Mouse (Mus musculus): Measurements from ENCODE around the gene Tssk3. TPM values are rescaled to one million over a fixed set of nuclear protein-coding genes. Genes with fewer than 3 reads are reported as not detected.

The Tssk3 gene
- polyA plus RNA-seq, 1 experiment from 2014 or later = 0.38 TPM

DNA sequence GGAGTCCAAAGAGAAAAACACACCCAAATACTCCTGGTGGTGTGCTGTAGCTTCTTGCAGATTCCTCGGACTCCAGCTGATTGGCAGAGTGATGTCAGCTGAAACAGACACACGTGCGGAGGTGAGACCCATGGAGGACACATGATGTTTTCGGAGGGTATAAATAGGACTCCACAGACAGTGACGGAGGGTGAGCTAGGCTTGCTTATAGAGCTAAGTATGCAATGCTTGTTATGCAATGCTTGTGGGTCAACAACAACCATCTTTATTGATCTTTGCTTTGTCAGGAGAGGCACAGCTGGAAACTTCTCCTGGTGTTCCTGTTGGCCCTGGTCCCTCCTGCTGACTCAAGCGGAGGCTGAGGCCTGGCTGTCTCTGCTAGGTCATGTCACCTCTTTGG is 42.1 kb downstream of the Tssk3 start:
- no peak for ATAC-seq (ENCODE audit: low FRiP score, low TSS enrichment)
- H3K9ac ChIP-seq (replicated peaks; ENCODE audit: low read length) = no peak overlapping the region
- no peak overlapping the region for H3K4me3 ChIP-seq (replicated peaks; ENCODE audit: low read depth, low read length)
- H3K9me3 ChIP-seq (ENCODE audit: control insufficient read depth, low read length) = no peaks in the 10 kb centered on the region
- no peak overlapping the region for H3K4me2 ChIP-seq (ENCODE audit: low read length)
- H3K36me3 ChIP-seq (ENCODE audit: control insufficient read depth, insufficient read depth, low read length) = no peaks in the 10 kb centered on the region
- H3K4me1 ChIP-seq (ENCODE audit: control insufficient read depth, insufficient read depth, low read length) = no peaks in the 10 kb centered on the region
- WGBS = 90% methylated on average over 6 of the region's 6 CpGs
- DNase-seq = no peak
- H3K27me3 ChIP-seq (ENCODE audit: control insufficient read depth, insufficient read depth, low read length) = no peaks in the 10 kb centered on the region
- no peak overlapping the region for H3K27ac ChIP-seq (replicated peaks; ENCODE audit: low read depth, low read length)

DNA sequence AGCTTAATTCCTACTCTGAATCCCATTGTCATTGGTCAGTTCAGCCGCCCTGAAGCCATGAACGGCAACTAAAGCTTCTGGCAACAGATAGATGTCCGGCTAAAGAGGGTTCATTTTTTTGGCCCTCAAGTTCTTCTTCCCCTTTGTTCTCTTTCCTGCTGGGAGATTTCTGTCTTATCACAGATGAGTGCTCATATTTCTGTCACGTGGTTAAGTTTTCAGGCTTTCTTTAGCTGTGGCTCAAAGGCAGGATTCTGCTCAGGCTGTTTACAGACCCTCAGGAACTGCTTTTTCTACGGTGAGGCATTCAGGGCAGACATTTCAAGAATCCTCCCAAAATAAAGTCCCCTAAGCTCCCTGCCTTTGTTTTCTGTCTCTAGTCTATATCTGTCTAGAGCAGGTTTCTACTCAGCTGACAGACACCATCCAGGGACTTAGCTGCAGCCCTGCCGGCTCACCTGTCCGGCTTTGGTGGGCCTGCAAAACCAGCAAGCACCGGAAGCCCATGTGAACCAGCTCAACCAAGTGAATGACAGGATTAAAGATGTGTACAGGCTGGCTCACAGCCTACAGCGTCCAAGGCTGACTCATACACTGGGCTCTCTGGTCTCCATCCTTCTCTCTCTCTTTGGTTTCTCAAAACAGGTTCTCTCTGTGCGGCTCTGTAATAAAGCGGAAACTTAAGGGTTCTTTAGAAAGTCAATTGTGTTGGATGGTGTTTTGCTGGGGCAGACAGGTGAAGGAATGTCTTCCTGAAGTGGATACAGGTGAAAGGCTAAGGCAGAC is 42.9 kb downstream of the Tssk3 start:
- Histone ChIP-seq H3K4me2 (ENCODE audit: low read length) (no peak overlapping the region), H3K36me3 (ENCODE audit: control insufficient read depth, insufficient read depth, low read length) (no peaks in the 10 kb centered on the region), H3K9me3 (ENCODE audit: control insufficient read depth, low read length) (no peaks in the 10 kb centered on the region), H3K9ac (replicated peaks; ENCODE audit: low read length) (no peak overlapping the region), H3K4me1 (ENCODE audit: control insufficient read depth, insufficient read depth, low read length) (no peaks in the 10 kb centered on the region), H3K27me3 (ENCODE audit: control insufficient read depth, insufficient read depth, low read length) (no peaks in the 10 kb centered on the region), H3K27ac (replicated peaks; ENCODE audit: low read depth, low read length) (no peak overlapping the region), H3K4me3 (replicated peaks; ENCODE audit: low read depth, low read length) (no peak overlapping the region)
- WGBS = 82% methylated on average over 11 of the region's 11 CpGs
- DNase-seq (no peak), ATAC-seq (ENCODE audit: low FRiP score, low TSS enrichment) (no peak)

DNA sequence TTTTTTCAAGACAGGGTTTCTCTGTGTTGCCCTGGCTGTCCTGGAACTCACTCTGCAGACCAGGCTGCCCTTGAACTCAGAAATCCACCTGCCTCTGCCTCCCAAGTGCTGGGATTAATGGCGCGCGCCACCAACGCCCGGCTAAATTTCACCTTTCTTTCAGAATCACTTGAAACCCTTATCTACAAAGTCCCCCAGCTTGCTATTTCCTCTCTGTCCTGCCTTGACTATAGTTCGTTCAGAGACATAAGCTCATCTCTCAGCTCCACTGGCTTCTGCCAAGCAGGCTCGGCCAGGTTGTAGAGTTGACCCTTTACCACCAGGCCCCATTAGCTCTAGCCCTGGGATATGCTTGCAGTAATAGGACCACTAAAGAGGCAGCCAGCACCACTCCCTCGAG is 43.5 kb downstream of the Tssk3 start:
- Histone ChIP-seq H3K9me3 (ENCODE audit: control insufficient read depth, low read length) (no peaks in the 10 kb centered on the region), H3K27ac (replicated peaks; ENCODE audit: low read depth, low read length) (no peak overlapping the region), H3K36me3 (ENCODE audit: control insufficient read depth, insufficient read depth, low read length) (no peaks in the 10 kb centered on the region), H3K4me2 (ENCODE audit: low read length) (no peak overlapping the region), H3K4me3 (replicated peaks; ENCODE audit: low read depth, low read length) (no peak overlapping the region), H3K9ac (replicated peaks; ENCODE audit: low read length) (no peak overlapping the region), H3K27me3 (ENCODE audit: control insufficient read depth, insufficient read depth, low read length) (no peaks in the 10 kb centered on the region), H3K4me1 (ENCODE audit: control insufficient read depth, insufficient read depth, low read length) (no peaks in the 10 kb centered on the region)
- no peak for ATAC-seq (ENCODE audit: low FRiP score, low TSS enrichment)
- WGBS = 84% methylated on average over 8 of the region's 8 CpGs
- DNase-seq = no peak

DNA sequence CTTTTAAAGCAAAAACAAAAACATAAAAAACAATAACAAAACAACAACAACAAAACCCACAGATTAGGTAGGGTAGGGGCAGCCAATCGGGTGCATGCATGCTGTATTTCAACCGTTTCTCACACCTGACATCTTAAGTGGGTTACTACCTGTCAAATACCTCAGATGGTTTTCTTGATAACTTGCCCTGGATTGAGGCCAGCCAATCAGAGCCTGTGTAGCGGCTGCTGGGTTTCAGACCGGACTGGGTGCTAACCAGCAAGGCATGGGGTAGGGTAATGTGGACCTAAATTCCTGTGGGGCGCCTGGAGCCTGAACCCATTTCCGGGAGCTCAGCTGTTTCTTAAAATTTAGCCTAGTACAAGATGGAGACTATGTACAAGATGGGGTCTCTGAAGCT is 49.7 kb downstream of the Tssk3 start:
- Histone ChIP-seq H3K4me1 (ENCODE audit: control insufficient read depth, insufficient read depth, low read length) (0 out of 2 replicates have a peak, but pooled peaks cover 6% of the 10 kb centered on the region), H3K9me3 (ENCODE audit: control insufficient read depth, low read length) (no peaks in the 10 kb centered on the region), H3K9ac (replicated peaks; ENCODE audit: low read length) (no peak overlapping the region), H3K36me3 (ENCODE audit: control insufficient read depth, insufficient read depth, low read length) (no peaks in the 10 kb centered on the region), H3K27ac (replicated peaks; ENCODE audit: low read depth, low read length) (no peak overlapping the region), H3K27me3 (ENCODE audit: control insufficient read depth, insufficient read depth, low read length) (peaks cover 9% of the 10 kb centered on the region), H3K4me2 (ENCODE audit: low read length) (peak overlapping the region; percentile 65), H3K4me3 (replicated peaks; ENCODE audit: low read depth, low read length) (peak overlapping the region; percentile 61)
- DNase-seq (no peak), ATAC-seq (ENCODE audit: low FRiP score, low TSS enrichment) (no peak)
- 28% methylated on average over 6 of the region's 6 CpGs for WGBS

DNA sequence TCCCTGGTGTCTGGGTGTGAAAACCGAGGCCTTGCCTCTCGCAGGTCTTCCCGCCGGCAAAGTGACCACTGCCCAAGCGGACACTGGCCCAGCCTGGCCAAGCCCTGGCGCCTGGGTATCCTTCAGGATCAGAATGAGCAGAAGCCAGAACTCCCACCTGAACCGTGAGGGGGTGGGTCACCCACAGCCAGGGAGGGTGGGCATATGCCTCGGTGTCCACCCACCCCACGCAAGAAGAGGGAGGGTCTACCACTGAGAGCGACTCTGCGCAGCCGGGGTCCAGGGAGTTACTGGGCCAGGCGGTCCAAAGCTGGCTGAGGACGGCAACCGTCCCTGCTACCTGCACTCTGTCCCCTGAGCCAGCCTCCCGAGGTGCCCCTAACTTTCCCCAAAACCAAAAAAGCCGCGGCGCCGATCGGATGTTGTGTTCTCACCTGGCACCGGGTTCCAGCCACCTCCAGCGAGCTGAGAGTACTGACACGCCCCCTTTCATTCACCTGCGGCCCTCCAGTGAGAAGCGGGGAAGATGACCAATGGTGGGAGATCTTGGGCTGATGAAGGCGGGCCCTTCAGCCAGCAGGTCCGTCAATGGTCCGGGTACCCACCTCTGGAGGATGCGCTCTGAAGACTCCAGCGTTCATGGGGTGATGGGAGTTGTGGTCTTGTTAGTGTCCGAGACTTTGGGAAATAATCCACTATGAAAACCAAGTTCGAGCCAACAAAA is 50.3 kb downstream of the Tssk3 start, which contains the start of gene Zbtb8b:
Gene Zbtb8b (minus strand): TSS at position 514 of the 724 bp plus-strand sequence.
- 1% methylated on average over 33 of the region's 33 CpGs for WGBS
- Histone ChIP-seq H3K27me3 (ENCODE audit: control insufficient read depth, insufficient read depth, low read length) (peaks cover 9% of the 10 kb centered on the region), H3K4me2 (ENCODE audit: low read length) (peak within 1 kb of the TSS; percentile 65), H3K4me1 (ENCODE audit: control insufficient read depth, insufficient read depth, low read length) (0 out of 2 replicates have a peak, but pooled peaks cover 6% of the 10 kb centered on the region), H3K27ac (replicated peaks; ENCODE audit: low read depth, low read length) (no peak within 1 kb of the TSS), H3K9ac (replicated peaks; ENCODE audit: low read length) (peak within 1 kb of the TSS; percentile 64), H3K9me3 (ENCODE audit: control insufficient read depth, low read length) (no peaks in the 10 kb centered on the region), H3K4me3 (replicated peaks; ENCODE audit: low read depth, low read length) (peak within 1 kb of the TSS; percentile 61), H3K36me3 (ENCODE audit: control insufficient read depth, insufficient read depth, low read length) (no peaks in the 10 kb centered on the region)
- peak; percentile 91 for DNase-seq
- ATAC-seq (ENCODE audit: low FRiP score, low TSS enrichment) = peak; percentile 87; the same call in 1 of the 2 replicates

Other genes with a start within 250 kb of the Tssk3 start
- 7.0 and 8.4 TPM in 2 replicates for gene C77080, start 229.6 kb downstream of the Tssk3 start, polyA plus RNA-seq (2014; fragmentation: Nextera tagmentation; extraction: Ambion mirVana)
- 0.34 and 0.54 TPM in 2 replicates for gene Sync, start 203.4 kb downstream of the Tssk3 start, polyA plus RNA-seq (2014; fragmentation: Nextera tagmentation; extraction: Ambion mirVana)
- 280 and 349 TPM in 2 replicates for gene Rbbp4, start 155.7 kb downstream of the Tssk3 start, polyA plus RNA-seq (2014; fragmentation: Nextera tagmentation; extraction: Ambion mirVana)
- gene Zbtb8os, start 155.3 kb downstream of the Tssk3 start, polyA plus RNA-seq (2014; fragmentation: Nextera tagmentation; extraction: Ambion mirVana) = 22.9 and 26.3 TPM in 2 replicates
- gene Zbtb8a, start 112.9 kb downstream of the Tssk3 start, polyA plus RNA-seq (2014; fragmentation: Nextera tagmentation; extraction: Ambion mirVana) = 12.4 and 13.3 TPM in 2 replicates
- 15.9 and 17.6 TPM in 2 replicates for gene Zbtb8b, start 50.2 kb downstream of the Tssk3 start, polyA plus RNA-seq (2014; fragmentation: Nextera tagmentation; extraction: Ambion mirVana)
- 31.4 and 35.7 TPM in 2 replicates for gene Bsdc1, start 29.4 kb downstream of the Tssk3 start, polyA plus RNA-seq (2014; fragmentation: Nextera tagmentation; extraction: Ambion mirVana)
- gene Fam229a, start 168 bp upstream of the Tssk3 start, polyA plus RNA-seq (2014; fragmentation: Nextera tagmentation; extraction: Ambion mirVana) = 0.69 TPM in 1 of 2 replicates, not detected in the other
- gene Marcksl1, start 22.6 kb upstream of the Tssk3 start, polyA plus RNA-seq (2014; fragmentation: Nextera tagmentation; extraction: Ambion mirVana) = 1,591 and 1,713 TPM in 2 replicates
- 73.6 and 101 TPM in 2 replicates for gene Hdac1, start 51.7 kb upstream of the Tssk3 start, polyA plus RNA-seq (2014; fragmentation: Nextera tagmentation; extraction: Ambion mirVana)
- gene Lck, start 82.6 kb upstream of the Tssk3 start, polyA plus RNA-seq (2014; fragmentation: Nextera tagmentation; extraction: Ambion mirVana) = 9.0 and 13.6 TPM in 2 replicates
- 0.24 TPM in 1 of 2 replicates, not detected in the other for gene Fam167b, start 87.5 kb upstream of the Tssk3 start, polyA plus RNA-seq (2014; fragmentation: Nextera tagmentation; extraction: Ambion mirVana)
- 232 and 238 TPM in 2 replicates for gene Eif3i, start 109.6 kb upstream of the Tssk3 start, polyA plus RNA-seq (2014; fragmentation: Nextera tagmentation; extraction: Ambion mirVana)
- 181 and 186 TPM in 2 replicates for gene Tmem234, start 109.6 kb upstream of the Tssk3 start, polyA plus RNA-seq (2014; fragmentation: Nextera tagmentation; extraction: Ambion mirVana)
- 2.9 and 4.4 TPM in 2 replicates for gene Dcdc2b, start 123.2 kb upstream of the Tssk3 start, polyA plus RNA-seq (2014; fragmentation: Nextera tagmentation; extraction: Ambion mirVana)
- 25.0 and 28.0 TPM in 2 replicates for gene Iqcc, start 128.1 kb upstream of the Tssk3 start, polyA plus RNA-seq (2014; fragmentation: Nextera tagmentation; extraction: Ambion mirVana)
- gene Ccdc28b, start 132.9 kb upstream of the Tssk3 start, polyA plus RNA-seq (2014; fragmentation: Nextera tagmentation; extraction: Ambion mirVana) = 127 and 147 TPM in 2 replicates
- 37.4 and 64.1 TPM in 2 replicates for gene Txlna, start 150.0 kb upstream of the Tssk3 start, polyA plus RNA-seq (2014; fragmentation: Nextera tagmentation; extraction: Ambion mirVana)
- 16.2 and 17.1 TPM in 2 replicates for gene Kpna6, start 181.7 kb upstream of the Tssk3 start, polyA plus RNA-seq (2014; fragmentation: Nextera tagmentation; extraction: Ambion mirVana)
- gene Tmem39b, start 205.8 kb upstream of the Tssk3 start, polyA plus RNA-seq (2014; fragmentation: Nextera tagmentation; extraction: Ambion mirVana) = 43.5 and 48.6 TPM in 2 replicates

All from midbrain, embryonic 14.5 days (tissue).